Mouse (Mus musculus) olfactory bulb, adult 2 months (tissue): ENCODE data around the gene Krt76. TPM values are rescaled to one million over a fixed set of nuclear protein-coding genes. Genes with fewer than 3 reads are reported as not detected.

Experiments used
- H3K27ac ChIP-seq: fragments of 200-500 bp; 2 replicates; pipeline ENCODE4 v1.5.1; 2012; ENCODE audit warnings: low read depth, low read length; ENCODE audit not compliant: insufficient read depth
- H3K4me1 ChIP-seq: fragments of 200-500 bp; 2 replicates; pipeline ENCODE4 v1.6.1; 2012; ENCODE audit warnings: low read length; ENCODE audit not compliant: control insufficient read depth, insufficient read depth
- H3K4me3 ChIP-seq: fragments of 200-500 bp; 2 replicates; pipeline ENCODE4 v1.5.1; 2012; ENCODE audit warnings: mild to moderate bottlenecking, low read depth, low read length, moderate library complexity; ENCODE audit not compliant: insufficient read depth
- CTCF ChIP-seq: fragments of 200-500 bp; IDR thresholded peaks from 2 replicates; pipeline ENCODE4 v1.5.1; 2012; ENCODE audit warnings: low read depth, mild to moderate bottlenecking, low read length, moderate library complexity; ENCODE audit not compliant: insufficient read depth
- POLR2A ChIP-seq: fragments of 200-500 bp; IDR thresholded peaks from 2 replicates; pipeline ENCODE4 v1.6.1; 2012; ENCODE audit warnings: mild to moderate bottlenecking, low read depth, low read length, moderate library complexity; ENCODE audit not compliant: insufficient read depth
- WGBS: fragments of 180-500 bp; shearing (Covaris S2); methylation state at CpG from one replicate; pipeline ENCODE4 v1.1.7; 2018; 5-methylcytosine and 5-hydroxymethylcytosine counted together
- polyA plus RNA-seq: library from polyadenylated mRNA; stranded (reverse); fragments of >200 nt; gene quantifications from 2 replicates; pipeline ENCODE4 v1.2.4, GENCODE M21; 2012; ENCODE audit warnings: low replicate concordance; ENCODE audit not compliant: missing spikeins, insufficient read depth, insufficient read length

The Krt76 gene
- polyA plus RNA-seq = not detected in 2 replicates

GRCm38 (mm10) chr15:101892820-101893219 lies at the start of gene Krt76:
Gene Krt76 (minus strand): TSS chr15:101892920.
- H3K4me3 ChIP-seq = no peak within 1 kb of the TSS
- TF ChIP-seq CTCF = no peak
- H3K4me1 ChIP-seq = no peaks in the 10 kb centered on the region
- H3K27ac ChIP-seq = no peak within 1 kb of the TSS
- WGBS = 63% methylated on average over 4 of the region's 4 CpGs

- 65% methylated on average over 8 of the region's 8 CpGs for WGBS
- H3K27ac ChIP-seq = no peak overlapping the region
- H3K4me3 ChIP-seq = no peak overlapping the region
These were observed 49.2 kb upstream of the Krt76 start for GRCm38 (mm10) chr15:101941948-101942347.

GRCm38 (mm10) chr15:101940274-101940829 lies 47.6 kb upstream of the Krt76 start, which contains the start of gene Krt79:
Gene Krt79 (minus strand): TSS chr15:101940324.
- Histone ChIP-seq H3K4me3 (no peak within 1 kb of the TSS), H3K4me1 (peaks cover 10% of the 10 kb centered on the region), H3K27ac (no peak within 1 kb of the TSS)
- TF ChIP-seq POLR2A (no peak), CTCF (no peak)
- WGBS = 74% methylated on average over 6 of the region's 6 CpGs

More at GRCm38 (mm10) chr15:101941948-101942347, 49.2 kb upstream of the Krt76 start:
- H3K4me1 ChIP-seq = peaks cover 11% of the 10 kb centered on the region
- no peak for TF ChIP-seq CTCF
- TF ChIP-seq POLR2A = no peak

- no peak overlapping the region for H3K27ac ChIP-seq
- no peak for TF ChIP-seq CTCF
- no peak for TF ChIP-seq POLR2A
- H3K4me3 ChIP-seq = no peak overlapping the region
- 0 out of 2 replicates have a peak, but pooled peaks cover 6% of the 10 kb centered on the region for H3K4me1 ChIP-seq
- 92% methylated on average over 9 of the region's 9 CpGs for WGBS
These were observed 46.0 kb upstream of the Krt76 start for GRCm38 (mm10) chr15:101938600-101939308.

GRCm38 (mm10) chr15:101933024-101933423 lies 40.3 kb upstream of the Krt76 start:
- no peak for TF ChIP-seq POLR2A
- WGBS = 81% methylated on average over 6 of the region's 6 CpGs
- Histone ChIP-seq H3K4me3 (no peak overlapping the region), H3K27ac (no peak overlapping the region), H3K4me1 (0 out of 2 replicates have a peak, but pooled peaks cover 4% of the 10 kb centered on the region)

- Histone ChIP-seq H3K4me3 (no peak overlapping the region), H3K4me1 (0 out of 2 replicates have a peak, but pooled peaks cover 4% of the 10 kb centered on the region), H3K27ac (no peak overlapping the region)
- WGBS = 27% methylated on average over 17 of the region's 17 CpGs
- TF ChIP-seq CTCF = no peak
- no peak for TF ChIP-seq POLR2A
These were observed 36.9 kb upstream of the Krt76 start for GRCm38 (mm10) chr15:101929666-101930065.

GRCm38 (mm10) chr15:101929087-101929486 lies 36.4 kb upstream of the Krt76 start:
- TF ChIP-seq POLR2A (no peak), CTCF (no peak)
- 0 out of 2 replicates have a peak, but pooled peaks cover 4% of the 10 kb centered on the region for H3K4me1 ChIP-seq
- H3K27ac ChIP-seq = no peak overlapping the region
- 43% methylated on average over 9 of the region's 9 CpGs for WGBS
- H3K4me3 ChIP-seq = no peak overlapping the region

GRCm38 (mm10) chr15:101927340-101928080 lies 34.8 kb upstream of the Krt76 start:
- Histone ChIP-seq H3K4me1 (0 out of 2 replicates have a peak, but pooled peaks cover 4% of the 10 kb centered on the region), H3K27ac (no peak overlapping the region), H3K4me3 (no peak overlapping the region)
- 75% methylated on average over 12 of the region's 12 CpGs for WGBS
- TF ChIP-seq POLR2A = no peak
- TF ChIP-seq CTCF = no peak

- H3K4me3 ChIP-seq = no peak overlapping the region
- whole genome bisulfite sequencing = 72% methylated on average over 1 of the region's 1 CpGs
- no peak for TF ChIP-seq POLR2A
- no peak for TF ChIP-seq CTCF
- no peak overlapping the region for H3K27ac ChIP-seq
- no peaks in the 10 kb centered on the region for H3K4me1 ChIP-seq
These were observed 32.3 kb upstream of the Krt76 start for GRCm38 (mm10) chr15:101925041-101925440.
